Mouse (Mus musculus) E14TG2a.4 (cell line): ENCODE data around the gene Cyp2d22.
"Not testable (repeated sequence)": the region's sequence is repeated elsewhere in the genome, so short reads cannot be mapped to it uniquely, and the experiment has no call there.

Experiments
- H3K27me3 ChIP-seq: 2 replicates; pipeline ENCODE4 v1.6.1; 2014; ENCODE audit warnings: low read length, control low read depth; ENCODE audit not compliant: insufficient read depth
- H3K36me3 ChIP-seq: 2 replicates; pipeline ENCODE4 v1.6.1; 2014; ENCODE audit warnings: low read length, control low read depth; ENCODE audit not compliant: insufficient read depth
- H3K4me1 ChIP-seq: replicated peaks from 2 replicates; pipeline ENCODE4 v1.6.1; 2014; ENCODE audit warnings: low read depth, low read length, control low read depth
- H3K4me3 ChIP-seq: replicated peaks from 2 replicates; pipeline ENCODE4 v1.5.1; 2014; ENCODE audit warnings: mild to moderate bottlenecking, low read length
- H3K9me3 ChIP-seq: 2 replicates; pipeline ENCODE4 v1.6.1; 2014; ENCODE audit warnings: low read length, control low read depth
- CTCF ChIP-seq: conservative IDR thresholded peaks from 2 replicates; pipeline ENCODE4 v1.5.1; 2014; ENCODE audit warnings: low read length
- NANOG ChIP-seq: IDR thresholded peaks from 2 replicates; pipeline ENCODE4 v1.6.1; 2014; ENCODE audit warnings: borderline replicate concordance, low read length, mixed read lengths
- POU5F1 ChIP-seq: IDR thresholded peaks from 2 replicates; pipeline ENCODE4 v1.6.1; 2014; ENCODE audit warnings: low read length, borderline replicate concordance

The Cyp2d22 gene

GRCm38 (mm10) chr15:82403606-82404005 lies 23.5 kb upstream of the Cyp2d22 start:
- TF ChIP-seq POU5F1 (no peak), NANOG (no peak), CTCF (no peak)
- Histone ChIP-seq H3K27me3 (no peaks in the 10 kb centered on the region; the same call in 1 of the 2 replicates), H3K4me3 (no peak overlapping the region), H3K36me3 (no peaks in the 10 kb centered on the region), H3K4me1 (no peaks in the 10 kb centered on the region), H3K9me3 (peaks cover 5% of the 10 kb centered on the region)

GRCm38 (mm10) chr15:82402741-82403140 lies 22.7 kb upstream of the Cyp2d22 start:
- Histone ChIP-seq H3K4me1 (no peaks in the 10 kb centered on the region), H3K9me3 (no peaks in the 10 kb centered on the region; the same call in 1 of the 2 replicates), H3K36me3 (no peaks in the 10 kb centered on the region), H3K27me3 (no peaks in the 10 kb centered on the region; the same call in 1 of the 2 replicates), H3K4me3 (no peak overlapping the region)
- TF ChIP-seq CTCF (no peak), POU5F1 (no peak), NANOG (no peak)

- Histone ChIP-seq H3K4me3 (no peak overlapping the region), H3K27me3 (no peaks in the 10 kb centered on the region; the same call in 1 of the 2 replicates), H3K9me3 (no peaks in the 10 kb centered on the region), H3K4me1 (no peaks in the 10 kb centered on the region), H3K36me3 (no peaks in the 10 kb centered on the region)
- TF ChIP-seq POU5F1 (no peak), NANOG (no peak), CTCF (no peak)
Measured at GRCm38 (mm10) chr15:82402106-82402505, 22.0 kb upstream of the Cyp2d22 start.

- no peak overlapping the region for H3K4me3 ChIP-seq
- TF ChIP-seq CTCF = no peak
- H3K27me3 ChIP-seq = no peaks in the 10 kb centered on the region; the same call in 1 of the 2 replicates
- no peaks in the 10 kb centered on the region for H3K4me1 ChIP-seq
- H3K9me3 ChIP-seq = no peaks in the 10 kb centered on the region
- no peaks in the 10 kb centered on the region for H3K36me3 ChIP-seq
Measured at GRCm38 (mm10) chr15:82401516-82401915, 21.5 kb upstream of the Cyp2d22 start.

GRCm38 (mm10) chr15:82395955-82396354 lies 15.9 kb upstream of the Cyp2d22 start:
- H3K4me1 ChIP-seq, H3K36me3 ChIP-seq, H3K9me3 ChIP-seq, H3K27me3 ChIP-seq, H3K4me3 ChIP-seq: not testable (repeated sequence)

GRCm38 (mm10) chr15:82393922-82394321 lies 13.9 kb upstream of the Cyp2d22 start, which contains the start of gene Cyp2d11:
Gene Cyp2d11 (minus strand): TSS chr15:82394022.
- not testable (repeated sequence) for H3K4me1 ChIP-seq, H3K27me3 ChIP-seq

GRCm38 (mm10) chr15:82389916-82390315 lies 9.9 kb upstream of the Cyp2d22 start:
- H3K27me3 ChIP-seq, H3K4me3 ChIP-seq, H3K9me3 ChIP-seq, H3K36me3 ChIP-seq, H3K4me1 ChIP-seq: not testable (repeated sequence)

More at GRCm38 (mm10) chr15:82393922-82394321, 13.9 kb upstream of the Cyp2d22 start, which contains the start of gene Cyp2d11:
- H3K36me3 ChIP-seq, H3K4me3 ChIP-seq, H3K9me3 ChIP-seq: not testable (repeated sequence)

GRCm38 (mm10) chr15:82385729-82386128 lies 5.7 kb upstream of the Cyp2d22 start:
- no peak overlapping the region for H3K4me3 ChIP-seq
- TF ChIP-seq CTCF (no peak), POU5F1 (no peak), NANOG (no peak)
- H3K4me1 ChIP-seq = 0 out of 2 replicates have a peak, but pooled peaks cover 2% of the 10 kb centered on the region
- no peaks in the 10 kb centered on the region for H3K36me3 ChIP-seq
- H3K9me3 ChIP-seq = peaks cover 18% of the 10 kb centered on the region
- no peaks in the 10 kb centered on the region for H3K27me3 ChIP-seq

- no peaks in the 10 kb centered on the region for H3K36me3 ChIP-seq
- TF ChIP-seq POU5F1 (no peak), CTCF (no peak), NANOG (no peak)
- peaks cover 17% of the 10 kb centered on the region for H3K27me3 ChIP-seq
- H3K4me1 ChIP-seq = peaks cover 20% of the 10 kb centered on the region
- H3K9me3 ChIP-seq = peaks cover 18% of the 10 kb centered on the region
- H3K4me3 ChIP-seq = no peak overlapping the region
Measured at GRCm38 (mm10) chr15:82382441-82382840, 2.4 kb upstream of the Cyp2d22 start.

- peaks cover 20% of the 10 kb centered on the region for H3K4me1 ChIP-seq
- H3K9me3 ChIP-seq = peaks cover 18% of the 10 kb centered on the region
- no peaks in the 10 kb centered on the region for H3K36me3 ChIP-seq
- no peak for TF ChIP-seq POU5F1
- TF ChIP-seq NANOG = no peak
- TF ChIP-seq CTCF = no peak
- H3K4me3 ChIP-seq = no peak overlapping the region
- peaks cover 18% of the 10 kb centered on the region for H3K27me3 ChIP-seq
Measured at GRCm38 (mm10) chr15:82380714-82381062, 628 bp upstream of the Cyp2d22 start.
